Mouse (Mus musculus) monocyte, adult 2 months (primary cell): ENCODE measurements around the gene Gpn2.

ENCODE experiments used
- DNase-seq, 2 experiments: peaks; one replicate each; pipeline ENCODE4 v3.0.0; 2022; ENCODE audit warnings: low spot score in 2 of 2, low read depth in 1 of 2

Gene Gpn2

GRCm38 (mm10) chr4:133584059-133584951, at the start of gene Gpn2:
Gene Gpn2 (plus strand): TSS chr4:133584362.
- peak in 1 of 2 experiments; percentile 69 for DNase-seq

- no peak for DNase-seq
These were observed 48.1 kb upstream of the Gpn2 start for GRCm38 (mm10) chr4:133536081-133536480.

GRCm38 (mm10) chr4:133536652-133537051, 47.5 kb upstream of the Gpn2 start:
- DNase-seq, result no peak

- DNase-seq, result peak; percentile 85 to 87
These were observed 38.6 kb upstream of the Gpn2 start, which contains the start of gene Nudc for GRCm38 (mm10) chr4:133545272-133546231. Gene Nudc (minus strand): TSS chr4:133545996.

- DNase-seq, result no peak
These were observed 32.1 kb upstream of the Gpn2 start for GRCm38 (mm10) chr4:133552029-133552428.

GRCm38 (mm10) chr4:133552768-133553447, 31.3 kb upstream of the Gpn2 start, which contains the start of gene Nr0b2:
Gene Nr0b2 (plus strand): TSS chr4:133553376.
- DNase-seq, result peak in 1 of 2 experiments; percentile 19

GRCm38 (mm10) chr4:133553448-133554330, 30.5 kb upstream of the Gpn2 start:
- no peak for DNase-seq

- no peak for DNase-seq
These were observed 27.0 kb upstream of the Gpn2 start for GRCm38 (mm10) chr4:133557041-133557717.

GRCm38 (mm10) chr4:133559846-133560245, 24.3 kb upstream of the Gpn2 start:
- DNase-seq, result no peak

- DNase-seq, result no peak
These were observed 22.5 kb upstream of the Gpn2 start for GRCm38 (mm10) chr4:133561622-133562021.

- DNase-seq, result no peak
These were observed 21.0 kb upstream of the Gpn2 start for GRCm38 (mm10) chr4:133563123-133563571.

GRCm38 (mm10) chr4:133567251-133567650, 16.9 kb upstream of the Gpn2 start:
- DNase-seq, result no peak

- DNase-seq, result no peak
These were observed 14.7 kb upstream of the Gpn2 start for GRCm38 (mm10) chr4:133569291-133570065.

GRCm38 (mm10) chr4:133570066-133570466, 14.1 kb upstream of the Gpn2 start:
- DNase-seq, result no peak

- peak; percentile 71 to 85 for DNase-seq
These were observed 9.9 kb upstream of the Gpn2 start, which contains the start of gene Gpatch3 for GRCm38 (mm10) chr4:133574070-133574842. Gene Gpatch3 (plus strand): TSS chr4:133574745.

- no peak for DNase-seq
These were observed 9.3 kb upstream of the Gpn2 start for GRCm38 (mm10) chr4:133574843-133575202.

GRCm38 (mm10) chr4:133577983-133578382, 6.2 kb upstream of the Gpn2 start:
- no peak for DNase-seq

- DNase-seq, result no peak
These were observed 488 bp upstream of the Gpn2 start for GRCm38 (mm10) chr4:133583690-133584058.
